Mouse (Mus musculus): ENCODE measurements at regions not wholly inside any gene's neighbourhood (a gene's known extent, or its start where the extent isn't known, plus 50 kb on each side); places are given as distances from the start of the nearest gene placed in this dataset.

- TF ChIP-seq CTCF (IDR thresholded peaks at IDR 0.05; ENCODE audit: control insufficient read depth, insufficient read depth, low read length) (no peak), POLR2A (IDR thresholded peaks at IDR 0.05; ENCODE audit: borderline replicate concordance, control insufficient read depth, low read depth, low read length) (no peak)
- H3K4me1 ChIP-seq (ENCODE audit: control insufficient read depth, insufficient read depth, low read length), result no peaks in the 10 kb centered on the region
- 77% methylated on average over 4 of the region's 4 CpGs for WGBS
- H3K27ac ChIP-seq (ENCODE audit: control insufficient read depth, insufficient read depth, low read depth, low read length, poor library complexity), result no peak overlapping the region
- H3K4me3 ChIP-seq (replicated peaks; ENCODE audit: control insufficient read depth, low read depth, low read length), result no peak overlapping the region
Observed at GRCm38 (mm10) chr9:116316582-116317095, 141.5 kb upstream of the Tgfbr2 start.

DNA sequence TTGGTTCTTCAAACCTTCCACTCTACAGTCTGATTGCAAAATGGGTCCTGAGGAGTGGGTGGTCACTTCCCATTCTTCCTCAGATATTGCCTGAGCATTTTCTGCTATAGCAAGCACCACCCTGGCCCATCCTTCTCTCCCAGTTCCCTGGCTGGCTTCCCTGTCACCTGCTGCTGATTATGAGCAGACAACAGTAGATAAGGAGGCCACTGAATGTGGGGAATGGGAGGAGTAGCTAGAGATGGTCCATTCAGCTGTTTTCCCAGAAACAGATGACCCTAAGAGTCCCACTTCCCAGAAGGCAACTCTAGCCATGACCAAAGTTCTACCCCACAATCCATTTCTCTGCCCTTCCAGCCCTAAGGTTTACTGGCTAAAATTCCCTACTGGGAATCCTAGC, 139.6 kb upstream of the Tgfbr2 start:
- TF ChIP-seq POLR2A (IDR thresholded peaks at IDR 0.05; ENCODE audit: borderline replicate concordance, control insufficient read depth, low read depth, low read length), result no peak
- Histone ChIP-seq H3K27ac (ENCODE audit: control insufficient read depth, insufficient read depth, low read depth, low read length, poor library complexity) (no peak overlapping the region), H3K4me1 (ENCODE audit: control insufficient read depth, insufficient read depth, low read length) (no peaks in the 10 kb centered on the region), H3K4me3 (replicated peaks; ENCODE audit: control insufficient read depth, low read depth, low read length) (no peak overlapping the region)

DNA sequence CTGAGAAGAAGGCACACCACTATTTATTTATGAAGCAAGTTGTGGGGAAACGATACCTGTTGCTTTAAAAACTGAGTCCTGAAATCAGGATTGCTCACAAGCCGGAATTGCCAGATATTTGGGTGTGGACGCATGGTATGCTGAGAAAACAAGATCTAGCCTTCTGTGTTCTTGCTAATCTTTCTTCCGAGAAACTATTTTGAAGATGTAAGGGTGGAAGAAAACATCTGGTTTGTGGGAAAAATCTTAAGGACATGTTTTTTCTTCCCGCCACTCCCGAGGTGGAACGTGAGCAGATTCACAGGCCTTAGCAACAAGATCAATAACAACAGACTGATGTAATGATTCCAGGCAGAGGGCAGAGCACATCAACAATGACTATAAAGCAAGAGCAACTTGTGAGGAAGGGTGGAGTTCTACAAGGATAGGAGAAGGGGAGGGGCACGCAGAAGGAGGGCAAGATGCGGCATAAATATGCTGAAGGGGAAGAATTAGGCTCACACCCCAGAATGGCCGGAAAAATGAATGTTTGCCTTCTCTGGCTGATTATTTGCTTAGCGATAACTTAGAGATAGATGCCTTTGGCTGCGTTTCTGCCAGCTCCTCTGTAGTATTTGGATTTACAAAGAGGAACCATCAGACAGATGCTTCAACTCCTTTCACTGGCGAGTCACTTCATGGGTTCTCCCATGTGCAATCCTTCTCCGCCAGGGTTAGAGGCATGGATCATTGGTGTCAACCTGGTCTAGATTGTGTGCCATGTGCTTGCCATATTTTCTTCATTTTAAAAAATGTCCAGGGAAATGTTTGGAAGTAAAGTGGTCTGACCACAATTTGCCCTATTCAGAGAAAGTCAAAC, 139.0 kb upstream of the Tgfbr2 start:
- TF ChIP-seq CTCF (IDR thresholded peaks at IDR 0.05; ENCODE audit: control insufficient read depth, insufficient read depth, low read length) (no peak), POLR2A (IDR thresholded peaks at IDR 0.05; ENCODE audit: borderline replicate concordance, control insufficient read depth, low read depth, low read length) (no peak)
- H3K4me3 ChIP-seq (replicated peaks; ENCODE audit: control insufficient read depth, low read depth, low read length), result no peak overlapping the region
- WGBS, result 79% methylated on average over 14 of the region's 14 CpGs
- no peak overlapping the region for H3K27ac ChIP-seq (ENCODE audit: control insufficient read depth, insufficient read depth, low read depth, low read length, poor library complexity)
- no peaks in the 10 kb centered on the region for H3K4me1 ChIP-seq (ENCODE audit: control insufficient read depth, insufficient read depth, low read length)

GRCm38 (mm10) chr9:116311364-116311763, 136.2 kb upstream of the Tgfbr2 start:
- H3K4me3 ChIP-seq (replicated peaks; ENCODE audit: control insufficient read depth, low read depth, low read length), result no peak overlapping the region
- H3K27ac ChIP-seq (ENCODE audit: control insufficient read depth, insufficient read depth, low read depth, low read length, poor library complexity), result no peak overlapping the region
- TF ChIP-seq CTCF (IDR thresholded peaks at IDR 0.05; ENCODE audit: control insufficient read depth, insufficient read depth, low read length) (no peak), POLR2A (IDR thresholded peaks at IDR 0.05; ENCODE audit: borderline replicate concordance, control insufficient read depth, low read depth, low read length) (no peak)
- H3K4me1 ChIP-seq (ENCODE audit: control insufficient read depth, insufficient read depth, low read length), result no peaks in the 10 kb centered on the region
- WGBS, result 59% methylated on average over 3 of the region's 3 CpGs

DNA sequence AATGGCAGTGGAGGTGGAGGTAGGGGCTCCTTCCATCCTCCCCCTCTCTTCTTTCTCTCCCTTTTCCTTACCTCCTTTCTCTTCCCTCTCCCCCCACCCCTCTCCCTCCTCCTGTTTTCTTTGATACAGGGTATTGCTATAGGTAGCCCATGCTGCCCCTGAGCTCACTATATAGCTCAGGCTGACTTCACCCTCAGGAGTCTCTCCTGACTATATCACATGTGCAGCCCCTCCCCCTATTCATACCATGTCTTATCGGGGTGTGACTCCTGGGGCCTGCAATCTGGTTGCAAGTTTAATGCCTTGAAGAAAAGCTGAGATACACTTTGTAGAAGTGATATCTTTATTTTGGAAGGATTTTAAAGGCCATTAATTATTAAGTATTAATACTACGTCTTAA, 126.4 kb upstream of the Tgfbr2 start:
- no peak overlapping the region for H3K4me3 ChIP-seq (replicated peaks; ENCODE audit: control insufficient read depth, low read depth, low read length)
- WGBS, result 81% methylated on average over 2 of the region's 2 CpGs
- H3K27ac ChIP-seq (ENCODE audit: control insufficient read depth, insufficient read depth, low read depth, low read length, poor library complexity), result no peak overlapping the region
- TF ChIP-seq POLR2A (IDR thresholded peaks at IDR 0.05; ENCODE audit: borderline replicate concordance, control insufficient read depth, low read depth, low read length) (no peak), CTCF (IDR thresholded peaks at IDR 0.05; ENCODE audit: control insufficient read depth, insufficient read depth, low read length) (no peak)
- no peaks in the 10 kb centered on the region for H3K4me1 ChIP-seq (ENCODE audit: control insufficient read depth, insufficient read depth, low read length)

DNA sequence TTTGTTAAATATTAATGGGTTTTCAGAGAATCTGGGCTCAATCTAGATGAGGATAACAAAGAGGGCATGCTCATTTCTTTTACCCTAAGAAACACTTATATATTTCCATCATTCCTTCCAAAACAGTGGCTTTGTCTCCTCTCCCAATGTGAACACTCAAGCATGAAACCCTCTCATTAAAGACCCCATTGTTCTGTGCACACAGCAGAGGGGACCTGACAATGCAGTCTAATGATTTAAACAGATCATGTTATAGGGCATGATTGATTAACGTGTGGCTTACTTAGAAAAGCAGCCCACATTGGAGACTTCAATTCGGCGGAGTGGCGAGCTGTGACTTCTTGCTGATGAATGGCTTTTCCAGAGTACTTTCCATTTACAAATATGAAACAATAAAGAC, 123.6 kb upstream of the Tgfbr2 start:
- 90% methylated on average over 4 of the region's 4 CpGs for WGBS
- Histone ChIP-seq H3K27ac (ENCODE audit: control insufficient read depth, insufficient read depth, low read depth, low read length, poor library complexity) (no peak overlapping the region), H3K4me3 (replicated peaks; ENCODE audit: control insufficient read depth, low read depth, low read length) (no peak overlapping the region), H3K4me1 (ENCODE audit: control insufficient read depth, insufficient read depth, low read length) (no peaks in the 10 kb centered on the region)
- TF ChIP-seq POLR2A (IDR thresholded peaks at IDR 0.05; ENCODE audit: borderline replicate concordance, control insufficient read depth, low read depth, low read length), result no peak
- TF ChIP-seq CTCF (IDR thresholded peaks at IDR 0.05; ENCODE audit: control insufficient read depth, insufficient read depth, low read length), result no peak

DNA sequence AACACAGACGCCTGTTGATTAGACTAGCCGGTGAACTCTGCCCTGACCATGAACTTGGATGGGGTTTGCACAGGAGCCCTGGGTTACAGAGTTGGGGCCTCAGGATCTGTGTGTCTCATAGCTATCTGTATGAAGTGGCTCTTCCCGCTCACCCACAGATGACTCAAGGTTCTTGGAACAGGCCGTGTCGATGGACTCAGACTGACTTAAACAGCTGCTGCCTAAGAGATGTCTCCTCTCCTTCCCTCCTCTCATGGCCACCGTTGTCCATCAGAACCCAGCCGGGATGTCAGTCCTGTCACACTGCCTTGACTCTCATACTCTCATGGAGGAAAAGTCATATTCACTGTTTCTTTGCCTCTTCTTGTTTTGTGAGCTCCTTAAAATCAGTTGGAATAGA, 121.2 kb upstream of the Tgfbr2 start:
- Histone ChIP-seq H3K27ac (ENCODE audit: control insufficient read depth, insufficient read depth, low read depth, low read length, poor library complexity) (no peak overlapping the region), H3K4me1 (ENCODE audit: control insufficient read depth, insufficient read depth, low read length) (no peaks in the 10 kb centered on the region; the same call in 1 of the 2 replicates), H3K4me3 (replicated peaks; ENCODE audit: control insufficient read depth, low read depth, low read length) (no peak overlapping the region)
- WGBS, result 81% methylated on average over 7 of the region's 7 CpGs
- no peak for TF ChIP-seq CTCF (IDR thresholded peaks at IDR 0.05; ENCODE audit: control insufficient read depth, insufficient read depth, low read length)
- TF ChIP-seq POLR2A (IDR thresholded peaks at IDR 0.05; ENCODE audit: borderline replicate concordance, control insufficient read depth, low read depth, low read length), result no peak

GRCm38 (mm10) chr9:116294073-116294472, 118.9 kb upstream of the Tgfbr2 start:
- 42% methylated on average over 3 of the region's 3 CpGs for WGBS
- Histone ChIP-seq H3K4me1 (ENCODE audit: control insufficient read depth, insufficient read depth, low read length) (no peaks in the 10 kb centered on the region; the same call in 1 of the 2 replicates), H3K27ac (ENCODE audit: control insufficient read depth, insufficient read depth, low read depth, low read length, poor library complexity) (no peak overlapping the region), H3K4me3 (replicated peaks; ENCODE audit: control insufficient read depth, low read depth, low read length) (no peak overlapping the region)
- TF ChIP-seq CTCF (IDR thresholded peaks at IDR 0.05; ENCODE audit: control insufficient read depth, insufficient read depth, low read length) (no peak), POLR2A (IDR thresholded peaks at IDR 0.05; ENCODE audit: borderline replicate concordance, control insufficient read depth, low read depth, low read length) (no peak)
